Mouse (Mus musculus) embryonic fibroblast, embryonic 13.5 days (primary cell): ENCODE results near the gene Sppl2a.

Source experiments
- CTCF ChIP-seq: IDR thresholded peaks from 2 replicates; pipeline ENCODE4 v1.5.1; 2011; ENCODE audit warnings: mild to moderate bottlenecking, control low read depth, low read length, moderate library complexity, borderline replicate concordance; ENCODE audit not compliant: insufficient read depth
- POLR2A ChIP-seq: IDR thresholded peaks from 2 replicates; pipeline ENCODE4 v1.6.1; 2011; ENCODE audit warnings: low read depth, mild to moderate bottlenecking, control low read depth, low read length, moderate library complexity

DNA sequence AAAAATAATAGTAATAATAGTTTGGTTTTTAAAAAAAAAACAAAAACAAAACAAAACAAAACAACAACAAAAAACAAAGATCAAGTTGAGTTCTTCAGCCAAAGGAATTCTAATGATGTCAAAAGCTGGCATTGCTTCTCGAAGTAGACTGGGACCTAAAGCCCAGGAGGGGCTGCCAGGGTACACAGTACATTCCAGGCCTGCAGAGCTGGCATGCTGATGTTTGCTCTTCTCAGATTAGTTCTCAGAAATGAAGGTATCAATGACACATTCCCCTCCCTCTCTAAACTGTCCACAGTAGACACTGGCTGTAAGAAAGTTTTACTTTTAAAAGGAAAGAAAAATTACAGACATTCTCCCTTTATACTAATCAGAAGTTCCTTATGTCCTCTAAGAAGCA, 16.8 kb downstream of the Sppl2a start:
- no peak for TF ChIP-seq CTCF
- TF ChIP-seq POLR2A, result no peak
